In the genomic region with DNA sequence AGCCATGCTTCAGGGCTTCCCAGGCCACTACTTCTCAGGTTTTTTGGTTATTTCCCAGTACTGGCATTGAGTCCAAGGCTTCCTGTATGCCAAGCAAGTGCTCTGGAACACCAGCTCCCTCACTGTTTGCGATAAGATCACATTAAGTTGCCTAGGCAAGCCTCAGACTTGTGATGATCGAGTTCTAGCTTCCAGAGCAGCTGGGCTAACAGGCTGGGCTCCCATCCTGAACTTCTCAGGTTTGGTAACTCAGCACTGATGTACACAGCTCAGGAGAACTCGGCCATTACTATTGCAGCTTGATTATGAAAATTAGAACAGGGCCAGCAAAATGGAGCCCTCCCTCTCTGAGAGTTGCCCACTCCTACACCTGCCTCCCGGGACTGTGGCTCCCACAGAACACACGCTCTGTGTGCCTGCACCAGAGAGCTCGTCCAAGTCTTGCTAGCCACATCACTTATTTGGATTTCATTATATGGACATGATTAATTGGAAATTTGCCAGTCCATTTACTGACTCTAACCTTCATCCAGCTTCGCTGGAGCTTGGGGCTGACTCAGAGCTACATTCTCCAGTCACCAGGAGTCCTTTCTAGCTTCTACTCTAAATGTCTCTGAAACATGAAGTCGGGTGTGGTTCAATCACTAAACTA, we compare ENCODE assay signal across 12 mouse cellular contexts. TPM values are rescaled to one million over a fixed set of nuclear protein-coding genes. Genes with fewer than 3 reads are reported as not detected.
DNase-seq lines count a peak whose midpoint lies in the region; ATAC-seq and TF ChIP-seq lines count a peak whose summit lies in the region.
"Had no signal": no experiment of that assay in that cellular context is flagged by ENCODE, and none has a peak within 500 bp of the region (broad histone marks: within the 10 kb centered on the region; RNA-seq: fewer than 3 reads in every experiment).

No protein-coding gene starts in this region.

- no peak for TF ChIP-seq POLR2A in limb, embryonic 14.5 days (IDR thresholded peaks at IDR 0.05; ENCODE audit: borderline replicate concordance, extremely low read depth, insufficient read depth, insufficient read length)

- H3K9ac ChIP-seq in forebrain, embryonic 16.5 days (replicated peaks; ENCODE audit: low read depth, low read length) = no peak overlapping the region
- no peak overlapping the region for H3K9ac ChIP-seq in kidney, embryonic 16.5 days (replicated peaks; ENCODE audit: low read length)
- H3K9ac ChIP-seq in limb, embryonic 14.5 days (ENCODE audit: low read depth, low read length, severe bottlenecking) = no peak overlapping the region

- no peak for DNase-seq in forebrain, embryonic 10.5 days (ENCODE audit: extremely low spot score, low spot score)
- no peak for DNase-seq in kidney, postnatal 36 days
- DNase-seq in NIH3T3 (ENCODE audit: low read depth) = peak; percentile 76
- peak; percentile 42 for DNase-seq in limb, embryonic 14.5 days (ENCODE audit: low spot score)
- no peak for DNase-seq in left cerebral cortex, adult 9 months (ENCODE audit: low spot score in 2 of 2)
- DNase-seq: embryo, embryonic 11 days; lung, postnatal 14 days had no signal

- H3K4me1 ChIP-seq in forebrain, embryonic 16.5 days (replicated peaks; ENCODE audit: control insufficient read depth, insufficient read depth, low read length) = peaks cover 16% of the 10 kb centered on the region
- H3K4me1 ChIP-seq in forebrain, embryonic 10.5 days = peaks cover 12% of the 10 kb centered on the region
- H3K4me1 ChIP-seq in kidney, embryonic 16.5 days (ENCODE audit: insufficient read depth, low read length) = peaks cover 19% of the 10 kb centered on the region
- H3K4me1 ChIP-seq in limb, embryonic 14.5 days (ENCODE audit: control insufficient read depth, insufficient read depth, low read length) = peaks cover 9% of the 10 kb centered on the region

- 47% methylated on average over 8 of the region's 8 CpGs for WGBS in forebrain, embryonic 16.5 days
- 86% methylated on average over 8 of the region's 8 CpGs for WGBS in forebrain, embryonic 10.5 days
- WGBS in kidney, embryonic 16.5 days = 55% methylated on average over 8 of the region's 8 CpGs
- 43% methylated on average over 8 of the region's 8 CpGs for WGBS in limb, embryonic 14.5 days

- H3K4me2 ChIP-seq in forebrain, embryonic 16.5 days (ENCODE audit: low read length) = no peak overlapping the region
- H3K4me2 ChIP-seq in kidney, embryonic 16.5 days (replicated peaks; ENCODE audit: low read depth, low read length) = no peak overlapping the region
- H3K4me2 ChIP-seq in limb, embryonic 14.5 days (replicated peaks; ENCODE audit: low read depth, low read length, severe bottlenecking) = no peak overlapping the region
- H3K4me2 ChIP-seq: liver, embryonic 11.5 days had no signal

- H3K9me3 ChIP-seq in forebrain, embryonic 16.5 days (ENCODE audit: control insufficient read depth, low read length) = no peaks in the 10 kb centered on the region
- no peaks in the 10 kb centered on the region for H3K9me3 ChIP-seq in forebrain, embryonic 10.5 days
- no peaks in the 10 kb centered on the region for H3K9me3 ChIP-seq in kidney, embryonic 16.5 days (ENCODE audit: low read length)
- no peaks in the 10 kb centered on the region for H3K9me3 ChIP-seq in limb, embryonic 14.5 days (ENCODE audit: control insufficient read depth, low read length)

- no peak overlapping the region for H3K4me3 ChIP-seq in forebrain, embryonic 16.5 days (replicated peaks; ENCODE audit: low read length)
- no peak overlapping the region for H3K4me3 ChIP-seq in forebrain, embryonic 10.5 days
- no peak overlapping the region for H3K4me3 ChIP-seq in kidney, embryonic 16.5 days (ENCODE audit: low read length)
- H3K4me3 ChIP-seq in limb, embryonic 14.5 days (replicated peaks; ENCODE audit: low read length) = no peak overlapping the region
- H3K4me3 ChIP-seq: myocyte had no signal

- H3K27ac ChIP-seq in forebrain, embryonic 16.5 days (ENCODE audit: low read length) = no peak overlapping the region
- no peak overlapping the region for H3K27ac ChIP-seq in forebrain, embryonic 10.5 days
- no peak overlapping the region for H3K27ac ChIP-seq in kidney, embryonic 16.5 days (ENCODE audit: low read length)
- H3K27ac ChIP-seq in limb, embryonic 14.5 days (replicated peaks; ENCODE audit: low read depth, low read length) = no peak overlapping the region; the same call in 1 of the 2 replicates

- H3K27me3 ChIP-seq in forebrain, embryonic 16.5 days (replicated peaks; ENCODE audit: control insufficient read depth, insufficient read depth, low read length) = no peaks in the 10 kb centered on the region
- no peaks in the 10 kb centered on the region for H3K27me3 ChIP-seq in forebrain, embryonic 10.5 days (ENCODE audit: poor library complexity, severe bottlenecking)
- H3K27me3 ChIP-seq in kidney, embryonic 16.5 days (ENCODE audit: insufficient read depth, low read length) = no peaks in the 10 kb centered on the region
- H3K27me3 ChIP-seq in limb, embryonic 14.5 days (ENCODE audit: control insufficient read depth, insufficient read depth, low read length) = no peaks in the 10 kb centered on the region
- H3K27me3 ChIP-seq: CH12.LX had no signal

- H3K36me3 ChIP-seq in forebrain, embryonic 16.5 days (ENCODE audit: control insufficient read depth, insufficient read depth) = no peaks in the 10 kb centered on the region
- H3K36me3 ChIP-seq in forebrain, embryonic 10.5 days (replicated peaks) = 0 out of 2 replicates have a peak, but pooled peaks cover 2% of the 10 kb centered on the region
- H3K36me3 ChIP-seq in kidney, embryonic 16.5 days (ENCODE audit: insufficient read depth, low read length) = no peaks in the 10 kb centered on the region
- no peaks in the 10 kb centered on the region for H3K36me3 ChIP-seq in limb, embryonic 14.5 days (ENCODE audit: control insufficient read depth, insufficient read depth, low read length)

- 0 out of 2 replicates have a peak, but pooled peaks have one; percentile 40 for ATAC-seq in forebrain, embryonic 16.5 days
- peak; percentile 54; the same call in 1 of the 2 replicates for ATAC-seq in kidney, embryonic 16.5 days (ENCODE audit: low FRiP score, low TSS enrichment)
- no peak for ATAC-seq in limb, embryonic 14.5 days (ENCODE audit: low FRiP score, low read depth)

RNA-seq across cellular contexts. Expression of gene Znrf2, which starts 14.5 kb away (rescaled TPM):
- 19.5 and 23.2 TPM in 2 replicates for polyA plus RNA-seq in forebrain, embryonic 16.5 days (2015; fragmentation: Nextera tagmentation; extraction: Ambion mirVana)
- 1.8 and 2.3 TPM in 2 replicates for polyA plus RNA-seq in forebrain, embryonic 10.5 days (2016; fragmentation: Nextera tagmentation; extraction: Ambion mirVana)
- polyA plus RNA-seq in kidney, embryonic 16.5 days (2015; fragmentation: Nextera tagmentation; extraction: Ambion mirVana) = 4.1 and 4.4 TPM in 2 replicates
- 5.7 and 6.3 TPM in 2 replicates for polyA plus RNA-seq in limb, embryonic 14.5 days (2012; rRNA removed)
- 5.3 and 5.5 TPM in 2 replicates for polyA plus RNA-seq in limb, embryonic 14.5 days (2014; fragmentation: Nextera tagmentation; extraction: Ambion mirVana)

Comparison
In these comparisons a context has a peak if more than half of its experiments do, and no peak if none do; other contexts are left out.
1. DNase-seq: peak in NIH3T3 (single experiment) and limb, embryonic 14.5 days (single experiment); none in forebrain, embryonic 10.5 days (single experiment), kidney, postnatal 36 days (0 of 2) and left cerebral cortex, adult 9 months (0 of 2).